Mouse (Mus musculus) forebrain, embryonic 11.5 days (tissue): ENCODE results near the gene Ddx3x. TPM values are rescaled to one million over a fixed set of nuclear protein-coding genes. Genes with fewer than 3 reads are reported as not detected.
A peak's percentile ranks its signal among the peaks of the same experiment; 100 is the strongest.

Experiments
- ATAC-seq: fragments of 200-750 bp; cut with Nextera tagmentation; replicated peaks from 2 replicates; pipeline ENCODE4 v1.8.0; 2017; ENCODE audit warnings: moderate TSS enrichment; ENCODE audit not compliant: low FRiP score
- DNase-seq: peaks from one replicate; pipeline ENCODE4 v3.0.0-alpha.2; 2017; ENCODE audit warnings: low spot score
- H3K27ac ChIP-seq: fragments of 300-500 bp; sonication (generic); 2 replicates; pipeline ENCODE4 v1.5.1; 2014; ENCODE audit warnings: low read depth, low read length
- H3K27me3 ChIP-seq: fragments of 300-500 bp; sonication (generic); 2 replicates; pipeline ENCODE4 v1.6.1; 2014; ENCODE audit warnings: mild to moderate bottlenecking, low read length, mixed read lengths; ENCODE audit not compliant: control insufficient read depth, insufficient read depth
- H3K36me3 ChIP-seq: fragments of 300-500 bp; sonication (generic); 2 replicates; pipeline ENCODE4 v1.6.1; 2014; ENCODE audit warnings: mild to moderate bottlenecking, low read length, moderate library complexity, mixed read lengths; ENCODE audit not compliant: control insufficient read depth, insufficient read depth
- H3K4me1 ChIP-seq: fragments of 300-500 bp; sonication (generic); replicated peaks from 2 replicates; pipeline ENCODE4 v1.6.1; 2014; ENCODE audit warnings: low read length, mixed read lengths; ENCODE audit not compliant: control insufficient read depth, insufficient read depth
- H3K4me2 ChIP-seq: fragments of 300-500 bp; sonication (generic); 2 replicates; pipeline ENCODE4 v1.6.1; 2014; ENCODE audit warnings: low read depth, mild to moderate bottlenecking, low read length, moderate library complexity, mixed read lengths; ENCODE audit not compliant: severe bottlenecking
- H3K4me3 ChIP-seq: fragments of 300-500 bp; sonication (generic); 2 replicates; pipeline ENCODE4 v1.5.1; 2014; ENCODE audit warnings: low read depth, low read length
- H3K9ac ChIP-seq: fragments of 300-500 bp; sonication (generic); 2 replicates; pipeline ENCODE4 v1.6.1; 2014; ENCODE audit warnings: low read length
- H3K9me3 ChIP-seq: fragments of 300-500 bp; sonication (generic); 2 replicates; pipeline ENCODE4 v1.6.1; 2016; ENCODE audit warnings: low read length, mixed read lengths; ENCODE audit not compliant: control insufficient read depth
- WGBS: fragments of 180-500 bp; shearing (Covaris S2); extraction: QIAGEN DNeasy Blood & Tissue Kit; methylation state at CpG from one replicate; pipeline ENCODE4 v1.1.7; 2014; 5-methylcytosine and 5-hydroxymethylcytosine counted together
- polyA plus RNA-seq: library from polyadenylated mRNA; unstranded; fragments of >200 nt; fragmentation: Nextera tagmentation; extraction: Ambion mirVana; gene quantifications from 2 replicates; pipeline ENCODE4 v1.2.1, GENCODE M21; 2014

The Ddx3x gene
- polyA plus RNA-seq, 1 experiment from 2014 or later: 198 TPM

DNA sequence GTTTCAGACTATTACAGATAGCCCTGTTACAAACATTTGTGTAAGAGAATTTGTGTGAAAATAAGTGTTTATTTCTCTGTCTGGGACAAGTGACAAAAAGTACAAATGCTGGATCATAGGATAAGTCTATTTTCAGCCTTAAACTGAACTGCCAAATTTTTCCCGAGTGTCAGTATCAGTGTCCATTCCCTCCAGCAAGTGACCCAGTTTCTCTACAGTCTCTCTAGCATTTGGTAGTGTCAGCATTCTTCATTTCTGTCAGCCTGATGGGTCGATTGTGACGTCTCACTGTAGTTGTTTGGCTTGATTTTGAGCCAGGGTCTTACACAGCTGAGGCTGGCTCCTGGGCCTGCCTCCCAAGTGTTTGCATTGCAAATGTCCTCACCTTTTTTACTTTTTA lies 17.4 kb upstream of the Ddx3x start:
- H3K9me3 ChIP-seq: no peaks in the 10 kb centered on the region
- ATAC-seq: no peak
- no peak for DNase-seq
- H3K4me1 ChIP-seq: no peaks in the 10 kb centered on the region
- WGBS: 83% methylated on average over 3 of the region's 3 CpGs
- peaks cover 4% of the 10 kb centered on the region; the same call in 1 of the 2 replicates for H3K27me3 ChIP-seq
- no peak overlapping the region for H3K4me3 ChIP-seq
- no peaks in the 10 kb centered on the region for H3K36me3 ChIP-seq
- no peak overlapping the region for H3K9ac ChIP-seq
- no peak overlapping the region for H3K4me2 ChIP-seq
- no peak overlapping the region for H3K27ac ChIP-seq

DNA sequence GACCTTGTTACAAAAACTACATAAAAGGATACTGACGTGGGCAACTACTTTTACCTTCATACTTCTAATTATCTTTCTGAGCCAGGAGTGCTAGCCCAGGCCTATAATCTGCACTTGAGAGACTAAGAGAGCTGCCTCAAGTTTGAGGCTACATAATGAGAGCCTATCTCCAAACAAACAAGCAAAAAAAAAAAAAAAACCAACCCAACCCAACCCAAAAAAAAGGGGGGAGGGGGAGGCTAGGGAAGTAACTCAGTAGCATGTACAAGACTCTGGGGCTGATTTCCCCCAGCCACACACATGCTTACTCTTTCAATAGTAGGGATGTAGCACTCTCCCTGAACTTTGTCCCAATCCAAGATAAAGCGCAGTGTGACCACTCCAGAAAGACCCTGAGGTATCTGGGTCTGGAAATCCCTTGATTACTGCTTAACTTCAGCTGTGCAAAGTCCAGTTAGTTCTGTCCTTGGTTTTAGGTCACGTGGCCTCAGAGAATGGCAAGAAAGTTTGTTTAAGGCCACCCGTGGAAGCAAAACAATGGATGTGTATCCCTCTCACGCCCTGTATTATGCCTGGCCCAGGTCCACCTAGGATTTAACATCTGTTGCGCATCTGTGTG lies 5.1 kb upstream of the Ddx3x start:
- Histone ChIP-seq H3K36me3 (no peaks in the 10 kb centered on the region), H3K4me2 (no peak overlapping the region), H3K27ac (no peak overlapping the region), H3K9ac (no peak overlapping the region), H3K27me3 (no peaks in the 10 kb centered on the region; the same call in 1 of the 2 replicates), H3K4me1 (no peaks in the 10 kb centered on the region), H3K9me3 (no peaks in the 10 kb centered on the region), H3K4me3 (no peak overlapping the region)
- ATAC-seq: no peak
- DNase-seq: no peak
- 75% methylated on average over 6 of the region's 6 CpGs for WGBS

DNA sequence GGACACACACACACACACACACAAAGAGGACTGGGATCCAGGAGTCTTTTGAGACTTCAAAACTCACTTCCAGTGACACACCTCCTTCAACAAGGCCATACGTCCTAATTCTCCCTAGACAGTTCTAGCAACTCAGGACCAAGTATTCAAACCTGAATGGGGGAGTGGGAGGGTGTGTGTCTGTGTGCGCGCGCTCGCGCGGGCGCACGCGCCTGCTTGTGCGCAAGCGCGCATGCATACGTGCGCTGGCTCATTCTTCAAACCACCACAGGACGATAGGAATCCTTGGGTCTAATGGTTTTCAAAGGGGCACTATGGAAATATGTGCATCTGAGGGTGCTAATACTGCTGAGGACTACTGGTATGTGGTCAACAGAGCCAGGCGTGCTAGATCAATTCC lies 1.8 kb upstream of the Ddx3x start:
- 81% methylated on average over 17 of the region's 17 CpGs for WGBS
- Histone ChIP-seq H3K4me3 (no peak overlapping the region), H3K36me3 (no peaks in the 10 kb centered on the region; the same call in 1 of the 2 replicates), H3K27me3 (no peaks in the 10 kb centered on the region; the same call in 1 of the 2 replicates), H3K9me3 (no peaks in the 10 kb centered on the region), H3K4me2 (no peak overlapping the region), H3K27ac (no peak overlapping the region), H3K9ac (no peak overlapping the region), H3K4me1 (no peaks in the 10 kb centered on the region; the same call in 1 of the 2 replicates)
- DNase-seq (no peak), ATAC-seq (no peak)

DNA sequence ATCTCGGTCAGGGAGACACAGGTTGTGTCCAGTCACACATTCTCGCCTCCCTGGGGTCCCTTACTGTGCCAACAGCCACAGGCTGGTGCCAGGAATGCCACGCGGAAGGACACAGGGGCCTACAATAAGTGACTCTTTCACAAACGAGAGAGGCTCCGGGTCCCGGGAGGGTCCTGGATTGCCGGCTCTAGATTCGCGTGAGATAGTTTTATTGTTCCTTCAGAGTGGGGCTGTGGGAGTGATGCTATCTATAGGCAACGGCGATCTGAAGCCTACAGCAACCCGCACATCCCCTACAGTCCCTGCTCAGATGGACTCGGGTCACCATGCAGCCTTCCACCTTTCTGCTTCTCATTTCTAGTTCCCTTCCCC lies 747 bp upstream of the Ddx3x start:
- H3K27me3 ChIP-seq: no peaks in the 10 kb centered on the region; the same call in 1 of the 2 replicates
- no peaks in the 10 kb centered on the region; the same call in 1 of the 2 replicates for H3K4me1 ChIP-seq
- H3K9ac ChIP-seq: peak overlapping the region; percentile 99
- H3K9me3 ChIP-seq: no peaks in the 10 kb centered on the region
- peak overlapping the region; percentile 99 for H3K27ac ChIP-seq
- WGBS: 6% methylated on average over 14 of the region's 14 CpGs
- DNase-seq: peak; percentile 73
- no peak; the same call in 1 of the 2 replicates for ATAC-seq
- H3K36me3 ChIP-seq: no peaks in the 10 kb centered on the region; the same call in 1 of the 2 replicates
- H3K4me3 ChIP-seq: peak overlapping the region; percentile 82
- H3K4me2 ChIP-seq: peak overlapping the region; percentile 64

GRCm38 (mm10) chrX:13281329-13282088 lies 739 bp downstream of the Ddx3x start:
- DNase-seq (peak; percentile 88), ATAC-seq (peak; percentile 80)
- Histone ChIP-seq H3K4me1 (no peaks in the 10 kb centered on the region; the same call in 1 of the 2 replicates), H3K36me3 (no peaks in the 10 kb centered on the region; the same call in 1 of the 2 replicates), H3K27ac (peak overlapping the region; percentile 99), H3K9me3 (no peaks in the 10 kb centered on the region), H3K9ac (peak overlapping the region; percentile 99), H3K27me3 (no peaks in the 10 kb centered on the region; the same call in 1 of the 2 replicates), H3K4me2 (peak overlapping the region; percentile 64), H3K4me3 (peak overlapping the region; percentile 82)
- under 1% methylated on average over 40 of the region's 89 CpGs for WGBS

GRCm38 (mm10) chrX:13282089-13282850 lies 1.5 kb downstream of the Ddx3x start:
- Histone ChIP-seq H3K9me3 (no peaks in the 10 kb centered on the region), H3K4me3 (peak overlapping the region; percentile 82), H3K36me3 (no peaks in the 10 kb centered on the region; the same call in 1 of the 2 replicates), H3K4me1 (no peaks in the 10 kb centered on the region; the same call in 1 of the 2 replicates), H3K4me2 (peak overlapping the region; percentile 62), H3K27ac (peak overlapping the region; percentile 99), H3K27me3 (no peaks in the 10 kb centered on the region; the same call in 1 of the 2 replicates), H3K9ac (peak overlapping the region; percentile 99)
- ATAC-seq (no peak), DNase-seq (no peak)
- 11% methylated on average over 16 of the region's 16 CpGs for WGBS

GRCm38 (mm10) chrX:13285772-13286171 lies 5.0 kb downstream of the Ddx3x start:
- Histone ChIP-seq H3K27me3 (no peaks in the 10 kb centered on the region), H3K36me3 (peaks cover 8% of the 10 kb centered on the region; the same call in 1 of the 2 replicates), H3K4me1 (no peaks in the 10 kb centered on the region; the same call in 1 of the 2 replicates), H3K4me3 (no peak overlapping the region), H3K27ac (no peak overlapping the region), H3K9ac (no peak overlapping the region), H3K9me3 (no peaks in the 10 kb centered on the region), H3K4me2 (no peak overlapping the region)
- DNase-seq (no peak), ATAC-seq (no peak)
- WGBS: 84% methylated on average over 4 of the region's 4 CpGs

- H3K27ac ChIP-seq: no peak overlapping the region
- H3K4me1 ChIP-seq: no peaks in the 10 kb centered on the region
- H3K9ac ChIP-seq: no peak overlapping the region
- 50% methylated on average over 6 of the region's 6 CpGs for WGBS
- H3K9me3 ChIP-seq: no peaks in the 10 kb centered on the region
- no peak for DNase-seq
- H3K27me3 ChIP-seq: no peaks in the 10 kb centered on the region
- ATAC-seq: peak; percentile 72
- peaks cover 9% of the 10 kb centered on the region; the same call in 1 of the 2 replicates for H3K36me3 ChIP-seq
- H3K4me2 ChIP-seq: no peak overlapping the region
- no peak overlapping the region for H3K4me3 ChIP-seq
Measured at GRCm38 (mm10) chrX:13294505-13295228, 13.9 kb downstream of the Ddx3x start.
